Mouse (Mus musculus): ENCODE results near the gene Cdk5.
A peak's percentile ranks its signal among the peaks of the same experiment; 100 is the strongest.

The Cdk5 gene

DNA sequence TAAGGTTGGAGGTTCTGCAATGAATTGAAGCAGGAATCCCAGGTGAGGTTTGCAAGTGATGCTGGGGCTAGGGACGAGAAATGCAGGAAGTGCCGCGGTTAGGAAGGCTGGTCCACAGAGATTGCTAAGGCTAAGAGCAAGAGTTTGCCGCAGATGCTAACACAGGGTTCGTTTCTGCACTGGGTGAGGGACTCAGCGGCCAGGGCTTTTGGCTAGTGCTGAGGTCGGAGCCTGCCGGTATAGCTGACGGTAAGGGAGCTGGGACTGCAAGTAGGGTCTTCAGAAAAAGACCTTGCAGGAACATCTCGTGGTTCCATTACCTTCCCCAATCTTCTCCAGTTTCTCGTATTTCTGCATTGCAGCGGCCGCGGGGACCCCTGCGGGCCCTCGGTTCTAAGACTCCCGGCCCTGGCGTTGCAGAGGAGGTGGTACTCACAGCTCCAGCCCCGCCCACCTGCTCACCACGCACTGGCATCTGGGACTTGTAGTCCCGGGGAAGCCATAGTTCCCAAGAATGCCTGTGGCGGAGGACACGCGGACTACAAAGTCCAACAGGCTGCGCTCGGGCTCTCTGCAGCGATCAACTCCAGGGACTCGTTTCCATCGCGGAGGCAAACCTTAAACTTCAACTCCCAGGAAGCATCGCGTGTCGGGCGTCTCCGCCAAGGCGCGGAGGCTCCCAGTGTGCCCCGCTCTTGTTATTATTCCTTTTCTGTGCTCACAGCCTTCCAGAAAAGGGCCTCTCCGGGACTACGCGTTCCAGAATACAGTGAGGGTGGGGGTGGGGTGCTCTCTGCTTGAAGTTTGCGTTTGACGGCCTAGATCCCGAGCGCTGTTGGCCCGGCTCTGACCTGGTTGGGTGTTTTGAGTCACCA lies at the start of gene Cdk5, which contains the start of gene Slc4a2:
Cdk5 (minus strand) TSS at position 402 of the 875 bp plus-strand sequence.
Slc4a2 (plus strand) TSS at position 709 of the 875 bp plus-strand sequence.
- DNase-seq (ENCODE audit: low spot score): peak; percentile 99

DNA sequence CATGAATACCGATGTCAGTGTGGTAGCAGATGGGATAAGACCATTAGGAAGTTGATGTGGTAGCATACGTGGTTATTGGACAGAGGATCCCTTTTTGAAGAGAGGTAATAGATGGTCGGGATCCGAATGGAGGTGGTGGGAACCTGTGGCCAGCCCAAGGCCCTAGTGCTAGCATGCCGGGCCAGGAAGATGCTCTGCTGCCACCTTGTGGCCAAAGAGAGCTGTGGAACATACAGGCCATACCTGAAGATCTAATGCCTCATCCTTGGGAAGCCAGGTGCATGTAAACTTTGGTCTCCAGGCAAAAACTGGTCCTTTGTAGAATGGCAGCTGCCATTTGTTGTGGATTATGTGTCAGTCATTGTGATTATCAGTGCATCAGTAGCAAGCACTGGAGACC lies 47.3 kb upstream of the Cdk5 start:
- DNase-seq (ENCODE audit: low spot score): peak; percentile 84

DNA sequence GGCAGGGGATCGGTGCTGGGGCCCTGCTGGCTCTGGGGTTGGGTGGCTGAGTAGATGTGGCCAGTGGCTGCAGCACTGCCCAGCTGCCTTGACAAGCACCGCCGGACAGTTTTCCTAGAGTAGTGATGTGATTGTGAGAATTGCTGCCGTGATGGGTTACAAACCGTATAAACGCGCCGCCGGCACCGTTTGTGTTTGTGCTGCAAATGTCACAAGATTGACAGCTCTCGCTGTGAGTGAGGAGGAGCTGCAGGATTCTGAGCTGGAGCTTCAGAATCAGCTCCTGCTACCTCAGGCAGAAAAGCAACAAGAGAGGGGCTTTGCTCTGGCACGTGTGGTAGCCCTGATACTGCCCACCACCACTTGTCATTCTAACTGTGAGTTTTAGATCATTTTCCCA lies 43.4 kb upstream of the Cdk5 start:
- no peak for DNase-seq (ENCODE audit: low spot score)

DNA sequence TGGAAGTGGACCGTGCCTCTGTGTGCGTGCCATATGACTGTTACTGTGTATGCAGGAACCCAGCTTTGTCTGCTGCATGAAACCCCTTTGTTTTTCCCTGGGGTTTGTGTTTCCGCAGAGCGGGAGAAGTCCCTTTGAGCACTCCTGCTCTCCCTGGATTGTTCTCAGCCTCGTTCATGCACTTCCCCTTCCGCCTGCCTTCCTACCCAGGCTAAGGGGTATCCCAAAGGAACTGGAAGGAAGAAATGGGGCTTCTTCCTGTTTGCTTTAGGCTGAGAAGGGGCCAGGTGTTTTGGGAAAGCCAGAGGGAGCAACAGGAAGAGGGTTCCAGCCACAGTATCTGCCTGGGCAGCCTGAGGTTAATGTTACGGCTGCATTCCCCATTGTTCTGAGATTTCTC lies 32.3 kb upstream of the Cdk5 start:
- no peak for DNase-seq (ENCODE audit: low spot score)

DNA sequence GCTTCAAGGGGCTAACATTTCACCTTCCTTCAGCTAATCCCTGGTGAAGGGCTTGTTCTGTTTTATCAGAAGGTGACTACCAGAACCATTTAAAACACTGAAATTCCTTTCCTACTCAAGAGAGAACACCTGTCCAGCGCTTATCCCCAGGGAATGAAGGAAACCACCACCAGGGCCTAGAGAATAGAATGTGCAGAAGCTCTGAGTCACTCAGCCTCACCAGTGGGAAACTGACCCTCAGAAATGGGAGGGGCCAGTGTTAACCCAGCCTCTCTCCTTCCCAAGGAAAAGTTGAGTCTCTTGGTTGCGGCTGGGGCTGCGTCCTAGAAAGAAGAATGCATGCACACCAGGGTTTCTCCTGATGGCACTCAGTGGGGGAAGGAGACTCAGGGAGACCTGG lies 31.7 kb upstream of the Cdk5 start:
- no peak for DNase-seq (ENCODE audit: low spot score)

DNA sequence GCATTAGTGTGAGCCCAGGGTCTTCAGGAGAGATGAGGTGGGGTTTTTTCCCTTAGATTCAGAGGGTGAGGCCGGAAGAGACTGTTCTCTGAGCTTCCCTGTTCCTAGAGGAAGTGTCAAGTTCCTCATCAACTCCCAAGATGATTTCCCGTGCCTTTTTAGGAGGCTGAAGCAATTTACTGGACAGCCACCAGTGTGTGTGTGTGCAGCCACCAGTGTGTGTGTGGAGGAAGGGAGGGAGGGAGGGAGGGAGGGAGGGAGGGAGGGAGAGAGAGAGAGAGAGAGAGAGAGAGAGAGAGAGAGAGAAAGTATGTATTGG lies 30.6 kb upstream of the Cdk5 start:
- DNase-seq (ENCODE audit: low spot score): no peak

DNA sequence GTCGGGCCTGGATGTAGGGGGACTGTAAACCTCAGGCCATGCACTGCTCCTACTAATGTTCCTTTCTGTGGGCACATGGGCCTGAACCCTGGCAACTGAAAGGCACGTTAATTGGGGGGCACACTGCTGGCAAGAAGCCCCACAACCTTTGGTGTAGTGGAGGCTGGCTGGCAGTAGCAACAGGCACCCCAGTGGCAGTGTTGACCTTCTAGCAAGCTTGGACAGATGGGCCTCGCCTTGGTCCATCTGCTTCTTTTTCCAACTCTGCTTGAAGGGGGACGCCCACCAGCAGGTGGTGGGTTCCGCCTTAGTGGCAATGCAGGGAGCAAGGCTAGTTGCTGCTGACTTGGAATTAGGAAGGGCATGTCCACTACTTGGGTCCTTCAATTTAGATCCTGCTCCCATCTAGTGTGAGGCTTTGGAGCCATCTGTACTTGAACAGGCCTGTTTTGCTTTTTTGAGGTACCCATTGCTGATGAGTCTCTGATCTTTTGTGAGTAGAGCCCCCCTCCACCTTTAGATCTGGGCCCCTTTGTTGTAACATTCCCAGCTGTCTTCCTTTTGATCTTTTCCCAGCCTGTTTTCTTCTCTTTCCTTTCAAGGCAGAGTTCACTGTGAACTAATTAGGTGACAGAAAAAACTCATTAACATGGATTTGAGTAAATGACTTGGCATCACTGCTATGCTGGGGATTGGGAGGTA lies 30.1 kb upstream of the Cdk5 start:
- no peak for DNase-seq (ENCODE audit: low spot score)

DNA sequence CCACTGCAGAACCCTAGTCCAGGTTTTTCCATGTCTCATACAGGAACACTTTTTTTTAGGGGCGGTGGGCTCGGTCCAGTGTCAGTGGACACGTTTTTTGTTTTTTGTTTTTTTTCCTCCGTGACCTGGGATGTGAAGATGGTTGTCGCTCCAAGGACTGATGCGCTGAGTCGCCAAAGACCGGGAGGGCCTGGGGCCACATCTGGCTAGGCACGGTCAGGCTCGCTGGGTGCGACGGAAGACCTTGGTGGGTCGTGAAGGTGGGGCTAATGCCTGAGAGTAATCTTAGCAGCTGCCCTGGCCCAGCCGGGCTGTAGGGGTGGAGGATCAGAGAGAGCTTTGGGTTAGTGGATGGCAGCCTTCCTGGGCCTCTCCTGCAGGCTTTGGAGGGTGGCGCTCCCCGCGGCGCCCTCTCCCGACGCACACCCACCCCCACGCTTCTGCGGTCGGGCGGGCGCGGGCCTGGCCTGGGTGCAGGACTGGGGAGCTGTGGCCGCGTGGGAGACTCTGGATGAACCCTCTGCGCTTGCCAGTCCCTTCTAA lies 29.4 kb upstream of the Cdk5 start:
- DNase-seq (ENCODE audit: low spot score): no peak

DNA sequence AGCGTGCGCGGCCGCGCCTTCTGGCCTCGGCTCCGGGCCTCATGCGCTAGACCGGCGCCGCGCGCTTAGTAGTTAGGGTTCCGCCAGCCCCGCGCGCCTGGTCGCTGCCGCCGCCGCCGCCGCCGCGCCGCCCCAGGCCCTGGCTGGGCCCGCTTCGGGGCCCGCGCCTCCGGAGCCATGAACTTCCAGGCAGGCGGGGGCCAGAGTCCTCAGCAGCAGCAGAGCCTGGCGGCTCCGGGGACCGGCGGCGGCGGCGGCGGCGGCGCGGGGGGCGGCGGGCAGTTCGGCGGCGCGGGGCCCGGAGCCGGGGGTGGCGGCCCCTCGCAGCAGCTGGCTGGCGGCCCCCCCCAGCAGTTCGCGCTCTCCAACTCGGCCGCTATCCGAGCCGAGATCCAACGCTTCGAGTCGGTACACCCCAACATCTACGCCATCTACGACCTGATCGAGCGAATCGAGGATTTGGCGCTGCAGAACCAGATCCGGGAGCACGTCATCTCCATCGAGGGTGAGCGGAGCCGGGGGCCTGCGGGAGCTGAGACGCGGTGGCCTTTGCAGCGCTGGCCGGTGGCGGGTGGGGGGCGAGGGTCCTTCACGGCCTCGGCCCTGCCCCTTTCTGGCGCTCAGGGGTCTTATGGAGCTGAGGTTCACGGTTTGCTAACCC lies 28.8 kb upstream of the Cdk5 start, which contains the start of gene Agap3:
Agap3 (plus strand) TSS at position 148 of the 661 bp plus-strand sequence.
- DNase-seq (ENCODE audit: low spot score): no peak

DNA sequence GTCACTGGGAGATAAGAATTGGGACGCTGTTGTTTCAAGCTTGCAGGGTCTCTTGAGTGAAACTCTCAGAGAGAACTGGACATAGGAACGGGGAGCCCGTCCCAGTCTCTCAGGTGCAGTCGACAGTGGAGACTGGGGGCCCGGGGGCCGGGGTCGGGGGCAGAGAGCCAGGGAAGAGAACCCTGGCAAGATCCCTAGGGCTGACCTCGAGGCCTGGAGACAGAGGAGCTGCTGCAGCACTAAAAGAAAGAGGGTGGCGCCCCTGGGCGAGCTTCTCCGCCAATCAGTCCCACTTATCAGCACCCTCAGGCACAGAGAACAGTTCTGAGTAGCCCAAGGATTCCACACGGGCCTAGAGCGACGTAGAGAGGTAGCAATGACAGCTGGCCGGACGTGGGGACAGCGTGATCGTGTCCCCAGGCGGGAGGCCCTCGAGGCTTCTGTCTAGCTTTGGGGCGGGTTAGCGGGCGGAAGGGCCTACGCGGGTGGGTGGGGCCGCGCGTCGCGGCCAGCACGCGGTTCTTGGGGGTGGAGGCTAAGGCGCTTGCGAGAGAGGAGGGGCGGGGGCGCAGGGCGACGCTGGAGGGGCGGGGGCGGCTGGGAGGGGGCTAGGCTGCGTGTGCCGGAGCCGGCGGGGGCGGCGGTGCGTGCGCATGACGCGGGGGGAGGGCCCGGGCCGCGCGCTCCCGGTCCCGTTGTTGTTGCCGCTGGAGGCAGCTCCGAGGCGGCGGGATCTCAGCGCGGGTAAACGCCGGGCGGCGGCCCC lies 28.1 kb upstream of the Cdk5 start:
- peak; percentile 85 for DNase-seq (ENCODE audit: low spot score)

DNA sequence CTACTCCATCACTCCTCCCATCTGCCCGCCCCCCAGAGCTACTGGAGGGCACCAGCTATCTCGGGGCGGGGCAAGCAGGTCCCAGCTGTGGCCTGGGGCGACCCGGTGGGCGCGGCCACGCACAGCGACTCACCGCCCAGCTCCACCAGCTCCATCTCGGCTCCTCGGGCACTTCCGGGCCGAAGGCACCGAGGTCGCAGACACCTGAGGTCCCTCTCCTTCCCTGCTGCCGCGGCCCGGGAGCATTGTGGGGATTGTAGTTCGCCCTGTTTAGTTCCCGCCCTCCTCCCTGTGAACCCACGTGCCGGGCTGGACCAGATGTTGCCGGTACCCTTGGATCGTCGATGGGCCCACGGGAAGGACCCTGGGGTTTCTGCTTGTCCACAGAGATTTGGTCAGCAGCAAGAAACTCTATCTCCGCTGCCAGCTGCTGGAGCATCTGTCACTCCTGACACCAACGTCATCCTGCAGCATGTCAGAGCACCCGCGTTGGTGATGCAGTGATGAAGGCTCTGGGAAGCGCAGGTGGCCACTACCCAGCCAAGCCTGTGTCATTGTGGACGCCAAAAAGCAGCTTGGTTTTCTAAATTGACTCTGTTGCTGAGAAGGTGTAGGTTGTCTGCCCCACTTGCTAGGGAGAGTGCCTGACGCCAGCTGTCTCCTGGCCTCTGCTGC lies 24.4 kb upstream of the Cdk5 start, which contains the start of gene Tmub1:
Tmub1 (minus strand) TSS at position 231 of the 675 bp plus-strand sequence.
- DNase-seq (ENCODE audit: low spot score): peak; percentile 85

DNA sequence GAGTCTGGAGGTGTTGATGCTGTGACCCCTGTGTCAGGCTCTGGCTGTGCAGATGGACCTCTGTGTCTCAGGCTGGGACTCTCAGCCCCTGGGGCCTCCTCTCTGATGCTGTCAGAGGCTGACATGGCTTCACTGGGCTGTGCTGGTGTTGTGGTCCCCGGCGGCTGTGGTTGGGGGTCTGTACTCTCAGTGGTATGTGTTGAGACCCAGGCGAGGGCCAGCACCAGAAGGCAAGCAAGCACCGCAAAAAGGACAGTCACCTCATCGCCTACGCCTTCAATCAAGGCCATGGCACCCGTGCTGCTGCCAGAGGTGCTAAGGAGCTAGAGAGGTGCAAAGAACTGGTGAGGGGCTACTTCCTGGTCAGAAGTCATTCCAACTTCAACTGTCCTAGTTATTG lies 23.3 kb upstream of the Cdk5 start:
- no peak for DNase-seq (ENCODE audit: low spot score)

DNA sequence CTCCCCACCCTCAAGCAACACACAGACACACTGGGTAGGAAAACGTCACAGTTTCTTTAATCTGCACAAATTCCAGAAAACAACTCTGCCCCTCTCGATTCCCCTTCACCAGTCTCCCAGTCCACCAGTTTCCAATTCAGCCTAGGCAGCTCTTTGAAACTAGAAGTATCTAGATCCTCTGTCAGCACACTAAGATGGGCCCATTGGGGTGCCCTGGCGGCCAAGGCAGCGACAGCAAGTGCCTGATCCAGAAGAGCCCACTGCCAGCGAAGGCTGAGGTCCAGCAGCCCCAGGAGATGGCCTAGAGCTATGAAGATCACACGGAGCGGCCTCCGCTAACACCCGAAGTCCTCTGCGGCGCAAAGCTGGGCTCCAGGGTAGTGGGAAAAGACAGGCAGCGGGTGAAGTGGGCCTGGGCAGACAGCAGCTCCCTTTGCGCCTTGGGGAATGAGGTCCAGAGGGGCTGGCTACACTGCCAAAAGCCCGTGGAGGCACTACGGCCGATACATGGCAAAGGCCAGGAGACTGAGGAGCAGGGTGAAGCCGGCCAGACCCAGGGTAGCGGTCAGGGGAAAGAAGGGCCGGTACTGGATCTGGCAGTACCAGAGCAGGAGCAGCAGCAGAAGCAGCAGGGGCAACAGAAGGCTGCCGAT lies 22.2 kb upstream of the Cdk5 start:
- no peak for DNase-seq (ENCODE audit: low spot score)

DNA sequence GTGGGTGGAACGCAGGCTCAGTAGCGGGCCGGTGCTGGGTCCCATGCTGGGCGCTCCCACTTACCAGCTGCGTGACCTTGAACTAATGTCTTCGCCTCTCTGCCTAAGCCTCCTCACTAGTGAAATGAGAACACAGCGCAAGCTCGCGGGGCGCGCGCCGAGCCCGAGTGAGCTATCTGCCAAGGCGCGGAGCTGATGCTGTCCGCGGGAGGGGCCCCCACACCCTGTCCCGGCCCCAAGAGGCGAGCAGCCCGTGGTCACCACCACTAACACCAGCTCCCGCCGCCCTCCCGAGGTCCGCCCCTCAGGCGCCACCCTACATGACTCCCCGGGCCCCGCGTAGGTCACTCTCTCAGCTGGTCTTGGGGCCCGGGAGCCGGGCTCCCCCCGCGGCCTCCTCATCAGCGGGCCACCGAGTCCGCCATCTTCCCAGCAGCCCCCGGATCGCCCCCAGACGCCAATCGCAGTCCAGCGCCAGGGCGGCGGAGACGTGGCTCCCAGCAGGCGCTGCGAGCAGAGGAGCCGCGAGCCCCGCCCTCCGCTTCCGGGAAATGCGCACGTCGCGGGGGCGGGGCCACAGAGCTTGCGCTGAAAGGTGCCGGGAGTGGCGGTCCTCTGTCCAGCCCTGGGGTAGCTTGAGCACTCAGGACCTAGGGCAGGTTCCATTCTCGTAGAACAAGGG lies 21.6 kb upstream of the Cdk5 start, which contains the start of gene Fastk:
Fastk (minus strand) TSS at position 542 of the 682 bp plus-strand sequence.
- peak; percentile 93 for DNase-seq (ENCODE audit: low spot score)

DNA sequence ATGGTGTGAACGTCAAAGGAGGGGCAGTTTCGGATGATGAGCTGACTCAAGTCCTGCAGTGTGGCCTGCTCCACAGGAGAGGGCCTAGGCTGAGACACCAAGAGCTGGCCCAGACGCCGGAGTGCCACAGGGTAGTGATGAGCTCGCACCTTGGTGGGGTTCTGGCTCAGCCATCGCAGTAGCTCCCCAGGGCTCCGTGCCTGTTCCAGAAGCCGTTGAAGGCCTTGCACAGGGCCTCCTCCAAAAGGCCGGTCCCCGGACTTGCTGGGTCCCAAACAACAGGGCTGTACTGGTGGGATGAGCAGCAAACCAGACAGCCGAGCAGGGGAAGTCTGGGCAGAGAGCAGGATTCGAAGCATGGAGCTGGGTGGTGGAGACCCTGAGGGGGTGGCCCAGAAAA lies 20.6 kb upstream of the Cdk5 start:
- DNase-seq (ENCODE audit: low spot score): no peak

DNA sequence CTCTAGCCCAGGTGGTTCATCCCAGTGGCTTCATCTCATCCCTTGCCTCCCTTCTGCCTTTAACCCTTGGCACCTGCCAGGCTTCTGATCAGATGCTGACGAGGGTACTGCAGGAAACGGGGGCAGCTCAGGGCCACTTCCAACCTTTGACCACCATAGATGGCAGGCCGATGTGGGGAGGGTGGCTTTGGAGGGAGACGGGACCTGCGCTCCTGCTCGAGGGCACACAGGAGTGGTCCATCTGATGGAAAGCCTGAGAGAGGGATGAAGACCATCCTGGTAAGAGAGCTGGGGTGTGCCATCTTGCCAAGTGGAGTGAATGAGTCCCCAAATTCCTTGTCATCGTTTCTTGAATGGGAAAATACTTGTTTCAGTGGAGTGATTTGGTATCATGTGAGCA lies 19.9 kb upstream of the Cdk5 start:
- DNase-seq (ENCODE audit: low spot score): no peak

DNA sequence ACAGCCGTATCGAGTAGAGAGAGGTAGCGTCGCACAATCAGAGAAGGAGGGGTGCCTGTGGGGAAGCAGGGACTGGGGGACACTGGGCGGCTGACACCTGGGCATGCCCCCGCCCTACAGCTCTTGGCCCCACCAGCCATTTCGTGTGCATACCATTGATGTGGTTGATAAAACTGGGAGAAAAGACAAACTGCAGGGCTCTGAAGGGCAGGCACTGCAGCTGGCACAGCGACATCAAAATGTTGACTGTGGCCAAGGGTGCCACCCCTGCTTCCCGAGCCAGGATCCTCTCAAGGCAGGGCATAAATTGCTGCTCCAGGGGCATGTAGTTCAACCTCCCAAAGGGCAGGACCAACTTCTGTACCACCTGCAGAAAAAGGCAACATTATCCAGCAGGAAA lies 18.7 kb upstream of the Cdk5 start:
- DNase-seq (ENCODE audit: low spot score): no peak

DNA sequence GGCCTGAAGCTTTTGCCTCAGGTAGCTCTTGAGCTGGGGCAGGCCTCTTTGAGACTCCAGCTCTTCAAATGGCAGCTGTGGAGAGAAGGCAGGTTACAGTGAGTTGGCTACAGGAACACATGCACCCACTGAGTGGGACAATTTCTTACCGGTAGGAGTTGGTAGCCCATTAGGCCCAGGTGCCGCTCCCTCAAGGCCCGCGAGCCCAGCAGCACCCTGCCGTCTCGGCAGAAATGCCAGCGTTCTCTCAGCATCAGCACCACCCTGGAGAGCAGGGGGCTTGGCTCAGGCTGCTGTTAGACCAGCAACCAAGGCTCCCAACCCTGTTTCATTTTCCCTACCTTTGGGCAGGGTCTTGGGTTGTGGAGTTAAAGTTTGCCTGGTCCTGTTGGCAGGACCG lies 17.9 kb upstream of the Cdk5 start:
- no peak for DNase-seq (ENCODE audit: low spot score)

DNA sequence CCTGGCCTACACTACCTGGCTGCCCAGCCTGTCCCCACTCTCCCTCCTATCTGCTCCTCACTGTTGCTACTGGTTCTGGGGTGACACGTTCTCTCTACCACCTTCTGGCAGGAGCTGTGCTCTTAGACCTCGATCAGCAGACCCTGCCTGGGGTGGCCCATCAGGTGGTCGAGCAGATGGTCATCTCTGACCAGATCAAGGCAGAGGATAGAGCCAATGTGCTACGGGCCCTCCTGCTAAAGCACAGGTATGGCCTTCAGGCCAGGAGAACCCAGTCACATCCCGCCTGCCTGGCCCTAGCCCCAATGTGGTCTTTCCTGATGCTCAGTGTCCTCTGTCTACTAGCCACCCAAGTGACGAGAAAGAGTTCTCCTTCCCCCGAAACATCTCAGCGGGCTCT lies 10.7 kb upstream of the Cdk5 start:
- no peak for DNase-seq (ENCODE audit: low spot score)

DNA sequence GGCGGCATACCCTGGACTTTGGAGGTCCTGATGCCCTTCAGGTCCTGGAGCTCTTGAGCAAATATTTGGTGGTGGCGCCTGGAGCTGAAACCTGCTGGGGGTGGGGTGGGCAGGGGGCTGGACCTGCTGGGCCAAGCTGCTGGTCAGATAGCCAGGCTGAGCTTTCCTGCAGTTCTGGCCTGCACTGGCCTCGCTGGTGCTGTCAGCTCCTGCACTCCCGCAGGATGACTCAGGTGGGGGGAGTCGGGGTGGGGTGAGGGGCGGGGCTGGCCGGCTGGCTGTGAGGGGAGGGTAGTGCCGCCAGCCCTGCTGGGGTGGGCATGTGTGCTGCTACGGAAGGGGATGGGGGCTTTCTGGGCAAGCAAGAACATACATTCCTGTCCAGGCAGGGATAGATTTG lies 5.3 kb upstream of the Cdk5 start:
- no peak for DNase-seq (ENCODE audit: low spot score)

All from urinary bladder, postnatal 14 days (tissue).